Mouse (Mus musculus) layer of hippocampus, postnatal 25 days (tissue): ENCODE measurements around the gene Pianp. TPM values are rescaled to one million over a fixed set of nuclear protein-coding genes. Genes with fewer than 3 reads are reported as not detected.

ENCODE experiments used
- DNase-seq, 2 experiments: peaks; one replicate each; pipeline ENCODE4 v3.0.0; 2022; ENCODE audit warnings: mixed read lengths in 2 of 2, low spot score in 1 of 2; ENCODE audit errors: extremely low spot score in 1 of 2
- total RNA-seq, 2 experiments: library from RNA; stranded (reverse); gene quantifications; 2 replicates each; pipeline ENCODE4 v1.2.3; 2021

Gene Pianp
- total RNA-seq, 2 experiments from 2014 or later, result 139 to 188 TPM

GRCm38 (mm10) chr6:125005086-125005485 lies 8.6 kb downstream of the Pianp start:
- no peak for DNase-seq

- no peak for DNase-seq
These were observed 11.6 kb downstream of the Pianp start for GRCm38 (mm10) chr6:125008060-125008459.

GRCm38 (mm10) chr6:125008586-125009128 lies 12.2 kb downstream of the Pianp start:
- DNase-seq, result peak; percentile 90 to 92

- no peak for DNase-seq
These were observed 12.5 kb downstream of the Pianp start, which contains the start of gene Zfp384 for GRCm38 (mm10) chr6:125009129-125009180. Gene Zfp384, plus strand, starts transcription at chr6:125009145.

GRCm38 (mm10) chr6:125009181-125010073 lies 12.9 kb downstream of the Pianp start:
- peak in 1 of 2 experiments; percentile 59 for DNase-seq

GRCm38 (mm10) chr6:125017682-125018081 lies 21.2 kb downstream of the Pianp start:
- no peak for DNase-seq

- peak in 1 of 2 experiments; percentile 30 for DNase-seq
These were observed 34.0 kb downstream of the Pianp start for GRCm38 (mm10) chr6:125030532-125030931.

GRCm38 (mm10) chr6:125031604-125032003 lies 35.1 kb downstream of the Pianp start:
- DNase-seq, result no peak

GRCm38 (mm10) chr6:125038666-125039065 lies 42.2 kb downstream of the Pianp start:
- DNase-seq, result no peak

- DNase-seq, result no peak
These were observed 42.6 kb downstream of the Pianp start for GRCm38 (mm10) chr6:125039131-125039530.

GRCm38 (mm10) chr6:125039533-125040153 lies 43.1 kb downstream of the Pianp start, which contains the start of gene Ing4:
Gene Ing4, plus strand, starts transcription at chr6:125039760.
- peak; percentile 65 to 80 for DNase-seq

GRCm38 (mm10) chr6:125040221-125040620 lies 43.7 kb downstream of the Pianp start:
- no peak for DNase-seq

- DNase-seq, result no peak
These were observed 44.6 kb downstream of the Pianp start for GRCm38 (mm10) chr6:125041047-125041446.

GRCm38 (mm10) chr6:125042081-125042480 lies 45.6 kb downstream of the Pianp start:
- no peak for DNase-seq

- DNase-seq, result peak; percentile 63 to 85
These were observed 50.2 kb downstream of the Pianp start for GRCm38 (mm10) chr6:125046691-125047090.

GRCm38 (mm10) chr6:125049678-125050077 lies 53.2 kb downstream of the Pianp start, which contains the start of gene Acrbp:
Gene Acrbp, plus strand, starts transcription at chr6:125049689.
- DNase-seq, result no peak

- DNase-seq, result no peak
These were observed 54.7 kb downstream of the Pianp start for GRCm38 (mm10) chr6:125051237-125051636.

Other genes with a start within 250 kb of the Pianp start
- gene Gm45234, start 240.7 kb upstream of the Pianp start, total RNA-seq, result under 1 TPM in 1 of 2 experiments, not detected in 1; 0.71 TPM
- gene Atn1, start 240.2 kb upstream of the Pianp start, total RNA-seq, result 100 to 1,000 TPM; 134 to 159 TPM
- gene Eno2, start 227.0 kb upstream of the Pianp start, total RNA-seq, result 1,000 to 10,000 TPM in 1 of 2 experiments, 100 to 1,000 TPM in 1; 947 to 1,030 TPM
- 1 to 10 TPM; 1.7 TPM for gene Lrrc23, start 217.0 kb upstream of the Pianp start, total RNA-seq
- 1 to 10 TPM; 4.5 to 6.0 TPM for gene Spsb2, start 188.0 kb upstream of the Pianp start, total RNA-seq
- gene Tpi1, start 182.4 kb upstream of the Pianp start, total RNA-seq, result 100 to 1,000 TPM; 685 to 811 TPM
- gene Usp5, start 167.2 kb upstream of the Pianp start, total RNA-seq, result 100 to 1,000 TPM; 164 to 183 TPM
- 1 to 10 TPM; 1.1 to 1.2 TPM for gene Cdca3, start 167.1 kb upstream of the Pianp start, total RNA-seq
- under 1 TPM in 1 of 2 experiments, not detected in 1; 0.26 TPM for gene Gnb3, start 156.4 kb upstream of the Pianp start, total RNA-seq
- 10 to 100 TPM; 18.5 to 30.1 TPM for gene P3h3, start 138.9 kb upstream of the Pianp start, total RNA-seq
- gene Gpr162, start 132.7 kb upstream of the Pianp start, total RNA-seq, result 100 to 1,000 TPM; 184 to 196 TPM
- gene Cd4, start 108.5 kb upstream of the Pianp start, total RNA-seq, result under 1 TPM; 0.22 to 0.26 TPM
- 1 to 10 TPM; 2.4 to 2.6 TPM for gene Lag3, start 85.0 kb upstream of the Pianp start, total RNA-seq
- gene Ptms, start 76.6 kb upstream of the Pianp start, total RNA-seq, result 1,000 to 10,000 TPM; 1,178 to 1,233 TPM
- 100 to 1,000 TPM; 670 to 704 TPM for gene Mlf2, start 65.3 kb upstream of the Pianp start, total RNA-seq
- gene Cops7a, start 31.2 kb upstream of the Pianp start, total RNA-seq, result 100 to 1,000 TPM; 144 to 151 TPM
- gene Zfp384, start 12.5 kb downstream of the Pianp start, total RNA-seq, result 10 to 100 TPM; 42.4 to 49.6 TPM
- 10 to 100 TPM; 61.4 to 61.5 TPM for gene Ing4, start 43.1 kb downstream of the Pianp start, total RNA-seq
- 10 to 100 TPM in 1 of 2 experiments, 1 to 10 TPM in 1; 8.2 to 12.4 TPM for gene Acrbp, start 53.0 kb downstream of the Pianp start, total RNA-seq
- under 1 TPM; 0.35 to 0.96 TPM for gene Lpar5, start 71.2 kb downstream of the Pianp start, total RNA-seq
- gene Chd4, start 99.3 kb downstream of the Pianp start, total RNA-seq, result 100 to 1,000 TPM; 153 to 194 TPM
- gene Nop2, start 135.2 kb downstream of the Pianp start, total RNA-seq, result 10 to 100 TPM; 29.5 TPM
- gene Iffo1, start 148.5 kb downstream of the Pianp start, total RNA-seq, result 10 to 100 TPM; 63.4 to 77.7 TPM
- gene Gapdh, start 169.8 kb downstream of the Pianp start, total RNA-seq, result 1,000 to 10,000 TPM; 2,323 to 2,636 TPM
- 10 to 100 TPM; 24.1 to 27.6 TPM for gene Ncapd2, start 195.0 kb downstream of the Pianp start, total RNA-seq
- 10 to 100 TPM; 64.4 to 66.0 TPM for gene Mrpl51, start 195.1 kb downstream of the Pianp start, total RNA-seq
- 10 to 100 TPM; 71.1 to 71.4 TPM for gene Vamp1, start 218.9 kb downstream of the Pianp start, total RNA-seq
- 1 to 10 TPM; 2.5 to 3.3 TPM for gene Tapbpl, start 235.2 kb downstream of the Pianp start, total RNA-seq
- not detected for gene Cd27, start 240.3 kb downstream of the Pianp start, total RNA-seq